Mouse (Mus musculus) heart, adult 18-20 months (tissue): Measurements from ENCODE around the gene Vwa2. TPM values are rescaled to one million over a fixed set of nuclear protein-coding genes. Genes with fewer than 3 reads are reported as not detected.

Experiments
- DNase-seq, 2 experiments: peaks; one replicate each; pipeline ENCODE4 v3.0.0; 2021 to 2022; ENCODE audit warnings: mixed read lengths in 1 of 2
- total RNA-seq, 2 experiments: library from RNA; stranded (reverse); gene quantifications; 2 replicates each; pipeline ENCODE4 v1.2.3; 2021

The Vwa2 gene
- total RNA-seq, 2 experiments from 2014 or later, result not detected

DNA sequence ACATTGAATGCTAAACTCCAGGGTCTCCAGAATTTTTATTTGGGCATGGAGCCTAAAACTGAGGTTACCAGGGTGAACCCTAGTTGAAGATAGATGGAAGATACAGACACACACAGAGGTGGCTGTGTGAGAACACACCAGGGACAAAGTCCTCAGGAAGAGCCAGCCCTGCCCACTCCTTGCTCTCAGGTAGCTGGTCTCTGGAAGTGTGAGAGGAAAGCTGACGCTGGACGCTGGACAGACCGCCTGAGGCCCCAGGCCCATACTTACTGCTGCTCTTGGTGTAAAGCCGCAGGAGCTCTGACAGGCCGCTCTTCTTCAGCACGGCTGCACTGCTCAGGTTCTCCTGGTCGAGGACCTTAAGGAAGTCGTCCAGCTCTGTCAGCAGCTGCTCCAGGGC is 75.8 kb downstream of the Vwa2 start:
- DNase-seq, result no peak

DNA sequence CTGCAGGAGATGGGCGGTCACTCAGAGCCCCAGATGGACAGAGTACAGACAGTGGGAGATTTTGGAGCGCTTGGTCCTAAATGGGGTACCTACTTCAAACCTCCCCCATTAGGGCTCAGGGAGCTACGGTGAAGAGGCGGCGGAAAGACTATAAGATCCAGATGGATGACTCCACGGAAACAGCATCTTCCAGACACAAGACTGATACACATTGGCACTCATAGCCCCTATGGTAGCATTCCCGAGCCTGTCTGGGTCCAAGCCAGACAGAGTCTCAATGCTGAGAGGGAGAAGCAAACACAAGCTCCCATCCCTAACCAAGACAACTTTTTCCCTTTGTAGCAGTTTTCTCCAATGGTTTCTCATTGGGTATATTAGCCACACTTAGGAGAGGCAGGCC is 76.8 kb downstream of the Vwa2 start:
- DNase-seq, result no peak

DNA sequence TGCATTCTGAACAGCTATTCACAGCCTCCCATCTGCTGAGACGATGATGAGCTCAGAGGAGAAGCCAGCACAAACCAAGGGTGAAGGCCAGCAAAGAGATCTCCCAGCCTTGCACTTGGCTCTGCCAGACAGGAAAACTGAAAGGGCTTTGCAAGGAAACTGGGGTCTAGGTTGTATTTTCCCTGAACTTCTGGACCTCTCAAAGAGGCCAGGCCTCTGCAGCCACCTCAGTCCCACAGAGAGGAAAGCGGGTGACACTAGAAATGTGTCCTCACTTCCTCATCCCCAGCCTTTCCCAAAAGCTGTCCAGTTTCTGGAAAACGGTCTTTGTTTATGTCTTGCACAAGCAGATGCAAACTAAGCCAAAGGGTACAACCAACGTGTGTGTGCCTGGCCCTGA is 79.8 kb downstream of the Vwa2 start:
- peak in 1 of 2 experiments; percentile 12 for DNase-seq

DNA sequence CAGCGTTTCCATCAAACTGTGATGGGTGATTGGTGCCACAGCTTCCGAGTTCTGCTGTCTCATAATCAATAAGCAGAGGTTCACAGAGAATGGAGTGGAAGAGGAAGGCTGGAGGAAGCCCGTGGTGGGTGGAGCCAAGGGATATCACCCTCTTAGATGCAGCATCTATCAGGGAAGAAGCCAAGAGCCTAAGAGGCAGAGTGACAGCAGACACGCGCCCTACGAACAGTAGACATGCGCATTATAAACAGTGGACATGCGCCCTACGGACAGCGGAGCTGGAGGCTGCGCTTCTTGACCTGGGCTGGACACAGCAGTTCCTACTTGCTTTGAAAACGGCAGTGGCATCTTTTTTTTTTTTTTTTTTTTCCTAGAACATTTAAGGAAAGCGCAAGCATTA is 80.8 kb downstream of the Vwa2 start:
- no peak for DNase-seq

DNA sequence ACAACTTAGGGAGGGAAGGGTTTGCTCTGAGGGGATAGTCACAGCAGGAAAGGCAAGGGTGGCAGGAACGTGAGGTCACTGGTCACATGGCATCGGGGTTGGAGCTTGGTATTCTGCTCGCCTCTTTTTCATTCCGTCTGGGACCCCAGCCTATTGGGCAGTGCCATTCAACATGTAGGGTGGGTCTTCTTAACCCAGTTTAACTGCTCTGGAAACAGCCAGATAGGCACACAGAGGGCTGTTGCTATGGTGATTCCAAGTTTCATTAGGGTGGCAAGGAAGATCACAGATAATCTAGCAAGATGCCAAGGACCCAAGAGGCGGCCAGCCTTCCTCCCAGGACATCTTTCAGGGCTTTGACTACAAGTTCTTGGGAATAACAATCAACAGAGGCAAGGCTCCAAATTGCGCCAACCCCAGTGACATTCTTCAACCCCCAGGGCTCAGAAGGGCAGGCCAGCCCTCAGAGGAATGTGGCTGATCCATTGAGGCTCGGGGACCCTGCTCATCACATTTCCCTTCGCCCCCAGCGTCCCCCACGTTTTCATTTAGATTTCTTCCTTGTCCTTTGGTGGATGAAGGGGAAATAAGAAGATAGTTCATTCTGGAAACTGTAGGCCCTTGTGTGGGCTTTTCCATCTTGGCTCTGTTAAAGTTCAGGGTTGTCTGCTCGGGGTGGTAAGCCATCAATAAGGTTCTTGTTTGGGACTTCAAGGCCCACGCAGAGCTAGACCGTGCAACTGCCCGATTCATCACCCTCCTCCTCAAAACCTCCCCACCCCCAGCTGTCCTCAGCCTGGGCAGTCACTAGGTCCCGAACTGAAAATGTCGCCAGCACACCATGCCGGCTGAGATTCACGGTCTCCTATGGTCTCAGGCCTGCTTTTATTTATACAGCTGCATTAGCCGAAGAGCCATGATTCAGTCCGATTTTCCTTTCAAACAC is 81.8 kb downstream of the Vwa2 start:
- no peak for DNase-seq

DNA sequence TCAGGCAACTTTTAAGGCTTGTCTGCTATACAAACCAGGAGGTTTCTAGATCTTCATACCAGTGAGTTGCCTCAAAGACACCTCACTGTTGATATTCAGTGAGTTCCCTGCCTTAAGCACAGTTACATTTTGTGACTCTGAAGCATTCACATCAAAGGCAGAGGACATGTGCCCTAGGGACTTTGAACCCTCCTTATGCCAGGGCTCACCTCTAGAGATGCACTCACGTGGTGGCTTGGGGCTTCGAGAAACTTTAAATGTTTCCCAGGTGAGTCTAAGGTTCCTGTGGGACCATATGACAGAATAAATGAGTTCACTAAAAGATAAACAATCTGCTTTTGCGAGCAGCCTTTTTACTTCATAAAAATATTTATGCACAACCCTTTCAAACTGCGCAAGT is 84.0 kb downstream of the Vwa2 start:
- no peak for DNase-seq

DNA sequence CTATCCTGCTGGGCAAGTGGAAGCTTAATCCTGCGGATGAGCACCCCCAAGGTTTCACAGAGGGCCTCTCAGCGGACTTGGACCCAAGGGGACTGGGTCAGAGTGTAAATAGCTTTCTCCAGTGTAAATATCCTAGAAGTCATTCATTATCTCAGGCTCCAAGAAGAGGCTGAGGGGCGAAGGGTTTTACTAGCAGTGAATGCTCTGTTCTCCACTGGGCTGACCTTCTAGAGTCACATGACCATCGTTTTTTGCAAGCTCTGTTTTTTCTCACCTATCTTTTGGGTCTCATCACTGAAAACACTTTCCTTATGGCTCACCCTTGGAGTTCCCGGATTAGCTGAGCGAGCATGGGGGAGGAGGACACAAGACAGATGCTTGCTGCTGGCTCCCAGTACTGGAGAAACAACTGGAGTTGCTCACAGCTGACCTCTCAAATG is 84.6 kb downstream of the Vwa2 start:
- no peak for DNase-seq

DNA sequence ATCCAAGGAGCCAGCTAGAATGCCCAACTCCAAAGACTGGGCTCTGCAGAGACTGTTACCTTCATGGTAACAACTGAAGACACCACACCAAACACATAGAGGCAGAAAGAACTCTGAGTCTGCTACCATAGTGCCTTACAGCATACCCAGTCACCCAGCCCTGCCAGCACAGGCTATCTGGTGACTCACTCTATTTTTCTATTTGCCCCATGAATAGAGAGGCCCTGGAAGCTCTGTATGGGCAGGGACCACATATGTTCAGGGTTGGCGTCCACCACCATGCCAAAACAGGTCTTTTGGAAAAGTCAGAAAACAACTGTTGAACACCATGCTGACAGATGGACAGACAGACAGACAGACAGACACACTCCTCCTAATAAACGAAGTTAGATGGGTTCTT is 85.0 kb downstream of the Vwa2 start:
- no peak for DNase-seq

DNA sequence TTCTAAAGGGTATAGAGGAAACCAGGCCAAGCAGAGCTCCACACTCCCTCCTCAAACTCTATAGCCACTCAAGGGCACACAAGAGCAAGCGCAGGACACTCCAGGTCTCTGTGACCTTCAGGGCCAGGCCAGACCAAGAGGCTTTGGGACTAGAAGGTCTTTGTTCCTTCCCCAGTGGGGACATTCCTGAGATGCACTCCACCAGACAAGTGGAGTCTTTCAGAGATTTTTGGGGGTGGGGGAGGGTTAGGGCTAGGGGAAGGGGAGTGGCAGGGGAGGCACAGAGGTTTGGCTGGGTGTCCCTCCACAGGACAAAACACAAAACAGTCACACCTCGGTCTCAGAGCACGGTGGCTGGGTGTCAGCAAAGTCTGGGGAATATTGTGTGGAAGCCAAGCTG is 85.6 kb downstream of the Vwa2 start:
- no peak for DNase-seq

Other genes starting within 250 kb of the Vwa2 start
- gene Adrb1, start 152.1 kb upstream of the Vwa2 start, total RNA-seq, result 10 to 100 TPM; 15.6 to 15.8 TPM
- gene Ccdc186, start 52.1 kb upstream of the Vwa2 start, total RNA-seq, result 10 to 100 TPM; 27.2 to 30.4 TPM
- not detected for gene Tdrd1, start 48.0 kb upstream of the Vwa2 start, total RNA-seq
- gene Afap1l2, start 134.0 kb downstream of the Vwa2 start, total RNA-seq, result 1 to 10 TPM; 1.8 to 2.4 TPM